ENCODE assay signal across 25 mouse cellular contexts in genomic region chr6:100141225-100141624, GRCm38 (mm10).
A peak's percentile ranks its signal among the peaks of the same experiment; 100 is the strongest.
DNase-seq lines count a peak whose midpoint lies in the region; ATAC-seq and TF ChIP-seq lines count a peak whose summit lies in the region.
"Had no signal": no experiment of that assay in that cellular context is flagged by ENCODE, and none has a peak within 500 bp of the region (broad histone marks: within the 10 kb centered on the region; RNA-seq: fewer than 3 reads in every experiment).

No protein-coding gene starts in this region.

- no peak overlapping the region for H3K27ac ChIP-seq in liver, postnatal 0 days (ENCODE audit: low read depth)
- H3K27ac ChIP-seq in liver, embryonic 13.5 days, result no peak overlapping the region
- H3K27ac ChIP-seq: embryonic facial prominence, embryonic 10.5 days; embryonic facial prominence, embryonic 13.5 days; forebrain, embryonic 12.5 days; forebrain, embryonic 15.5 days; heart, adult 2 months; heart, embryonic 10.5 days; heart, embryonic 13.5 days; hindbrain, embryonic 13.5 days had no signal

- TF ChIP-seq EP300 in liver, postnatal 0 days (IDR thresholded peaks at IDR 0.05; ENCODE audit: low read depth), result no peak

- no peaks in the 10 kb centered on the region for H3K9me3 ChIP-seq in liver, postnatal 0 days (ENCODE audit: low read length)
- no peaks in the 10 kb centered on the region for H3K9me3 ChIP-seq in liver, embryonic 13.5 days (replicated peaks)
- H3K9me3 ChIP-seq: embryonic facial prominence, embryonic 10.5 days; embryonic facial prominence, embryonic 13.5 days; forebrain, embryonic 12.5 days; forebrain, embryonic 15.5 days; heart, embryonic 10.5 days; heart, embryonic 13.5 days; hindbrain, embryonic 13.5 days had no signal

- no peak overlapping the region for H3K9ac ChIP-seq in liver, postnatal 0 days (replicated peaks)
- no peak overlapping the region for H3K9ac ChIP-seq in liver, embryonic 13.5 days
- H3K9ac ChIP-seq: embryonic facial prominence, embryonic 13.5 days; forebrain, embryonic 12.5 days; forebrain, embryonic 15.5 days; heart, embryonic 13.5 days; hindbrain, embryonic 13.5 days had no signal

- DNase-seq in liver, result peak; percentile 16
- no peak for DNase-seq in liver, postnatal 0 days
- DNase-seq in liver, embryonic 13.5 days, result no peak
- DNase-seq in retina, embryonic 14.5 days (ENCODE audit: low spot score), result no peak
- no peak for DNase-seq in heart, adult 11 months
- DNase-seq: adrenal gland, postnatal 10 days; adrenal gland, postnatal 36 days; cerebellum, adult 18-20 months; cerebellum, adult 9-11 months; cerebellum, postnatal 25 days; embryo, embryonic 11 days; gastrocnemius, postnatal 25 days; heart, adult 2 months; heart, postnatal 14 days had no signal

- H3K4me2 ChIP-seq in liver, postnatal 0 days (ENCODE audit: low read depth, low read length), result no peak overlapping the region
- no peak overlapping the region for H3K4me2 ChIP-seq in liver, embryonic 13.5 days
- H3K4me2 ChIP-seq: embryonic facial prominence, embryonic 13.5 days; forebrain, embryonic 12.5 days; forebrain, embryonic 15.5 days; heart, embryonic 13.5 days; hindbrain, embryonic 13.5 days had no signal

- no peak for ATAC-seq in liver, postnatal 0 days
- peak; percentile 64 for ATAC-seq in liver, embryonic 13.5 days (ENCODE audit: low read depth)
- ATAC-seq in megakaryocyte-erythroid progenitor cell, adult 5-6 weeks (replicated peaks; ENCODE audit: low FRiP score, low TSS enrichment, poor library complexity, severe bottlenecking), result peak; percentile 60
- ATAC-seq: forebrain, embryonic 15.5 days; hindbrain, embryonic 16.5 days; Patski had no signal

- TF ChIP-seq CTCF in liver, postnatal 0 days (IDR thresholded peaks at IDR 0.05; ENCODE audit: low read depth), result no peak

- no peaks in the 10 kb centered on the region for H3K36me3 ChIP-seq in liver, postnatal 0 days (replicated peaks; ENCODE audit: insufficient read depth, low read length)
- H3K36me3 ChIP-seq in liver, embryonic 13.5 days, result no peaks in the 10 kb centered on the region
- H3K36me3 ChIP-seq: embryonic facial prominence, embryonic 10.5 days; embryonic facial prominence, embryonic 13.5 days; forebrain, embryonic 12.5 days; forebrain, embryonic 15.5 days; heart, embryonic 10.5 days; heart, embryonic 13.5 days; hindbrain, embryonic 13.5 days had no signal

- WGBS in liver, postnatal 0 days (ENCODE audit: insufficient replicate concordance), result 57% methylated on average over 5 of the region's 5 CpGs
- WGBS in liver, embryonic 13.5 days (ENCODE audit: insufficient replicate concordance), result 20% methylated on average over 5 of the region's 5 CpGs

- peaks cover 19% of the 10 kb centered on the region for H3K4me1 ChIP-seq in liver, postnatal 0 days (ENCODE audit: insufficient read depth)
- peaks cover 32% of the 10 kb centered on the region for H3K4me1 ChIP-seq in liver, embryonic 13.5 days (replicated peaks)

- no peaks in the 10 kb centered on the region for H3K27me3 ChIP-seq in liver, postnatal 0 days (ENCODE audit: insufficient read depth, low read length)
- H3K27me3 ChIP-seq in liver, embryonic 13.5 days, result peaks cover 9% of the 10 kb centered on the region; the same call in 1 of the 2 replicates
- H3K27me3 ChIP-seq: forebrain, embryonic 15.5 days had no signal

- H3K4me3 ChIP-seq in liver, postnatal 0 days (ENCODE audit: low read depth, low read length), result no peak overlapping the region
- no peak overlapping the region for H3K4me3 ChIP-seq in liver, embryonic 13.5 days (replicated peaks)
- H3K4me3 ChIP-seq: embryonic facial prominence, embryonic 10.5 days; embryonic facial prominence, embryonic 13.5 days; erythroblast, embryonic 14.5 days; forebrain, embryonic 12.5 days; forebrain, embryonic 15.5 days; heart, adult 2 months; heart, embryonic 10.5 days; heart, embryonic 13.5 days; hindbrain, embryonic 13.5 days had no signal
